Mouse (Mus musculus) embryonic fibroblast, embryonic 13.5 days (primary cell): ENCODE data around the gene Spata3. TPM values are rescaled to one million over a fixed set of nuclear protein-coding genes. Genes with fewer than 3 reads are reported as not detected.
"Not testable (repeated sequence)": the region's sequence is repeated elsewhere in the genome, so short reads cannot be mapped to it uniquely, and the experiment has no call there.

Experiments used
- H3K27ac ChIP-seq: 2 replicates; pipeline ENCODE4 v1.5.1; 2012; ENCODE audit warnings: low read length, control low read depth, inconsistent platforms; ENCODE audit not compliant: insufficient read depth
- H3K4me1 ChIP-seq: 2 replicates; pipeline ENCODE4 v1.6.1; 2011; ENCODE audit warnings: low read length; ENCODE audit not compliant: control insufficient read depth, insufficient read depth
- H3K4me3 ChIP-seq: 2 replicates; pipeline ENCODE4 v1.5.1; 2011; ENCODE audit warnings: mild to moderate bottlenecking, control low read depth, low read length; ENCODE audit not compliant: insufficient read depth
- CTCF ChIP-seq: IDR thresholded peaks from 2 replicates; pipeline ENCODE4 v1.5.1; 2011; ENCODE audit warnings: mild to moderate bottlenecking, control low read depth, low read length, moderate library complexity, borderline replicate concordance; ENCODE audit not compliant: insufficient read depth
- POLR2A ChIP-seq: IDR thresholded peaks from 2 replicates; pipeline ENCODE4 v1.6.1; 2011; ENCODE audit warnings: low read depth, mild to moderate bottlenecking, control low read depth, low read length, moderate library complexity
- polyA plus RNA-seq: library from polyadenylated mRNA; stranded (reverse); fragments of >200 nt; gene quantifications from 2 replicates; pipeline ENCODE4 v1.2.4, GENCODE M21; 2011; ENCODE audit warnings: low read depth; ENCODE audit not compliant: missing spikeins, insufficient read length

Gene Spata3
- not detected in 2 replicates for polyA plus RNA-seq

DNA sequence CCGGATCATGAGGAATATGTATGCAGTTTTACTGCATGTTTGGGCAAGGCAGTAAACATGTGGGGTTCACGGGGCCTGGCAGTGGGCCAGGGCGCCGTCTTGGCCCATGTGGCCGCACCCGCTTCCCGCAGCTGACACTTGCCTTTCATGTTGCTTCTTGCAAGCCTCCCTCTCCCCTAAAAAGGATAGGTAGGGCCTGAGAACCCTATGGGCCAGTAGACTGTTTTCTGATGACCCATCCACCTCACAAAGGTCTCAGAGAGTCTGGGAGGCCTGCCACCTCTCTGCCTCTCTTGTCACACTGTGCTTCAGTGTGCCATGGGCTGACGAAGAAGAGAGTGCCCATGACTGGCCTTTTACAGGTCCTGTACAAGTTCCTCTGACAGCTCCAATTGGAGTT is at the start of gene Spata3:
Gene Spata3, plus strand, starts transcription at position 301 of the 400 bp plus-strand sequence.
- no peaks in the 10 kb centered on the region for H3K4me1 ChIP-seq
- no peak within 1 kb of the TSS for H3K27ac ChIP-seq
- no peak for TF ChIP-seq POLR2A
- no peak for TF ChIP-seq CTCF
- no peak within 1 kb of the TSS for H3K4me3 ChIP-seq

GRCm38 (mm10) chr1:85969081-85969480 is 47.5 kb upstream of the Spata3 start:
- Histone ChIP-seq H3K4me1 (no peaks in the 10 kb centered on the region), H3K27ac (no peak overlapping the region), H3K4me3 (no peak overlapping the region)
- TF ChIP-seq CTCF (no peak), POLR2A (no peak)

DNA sequence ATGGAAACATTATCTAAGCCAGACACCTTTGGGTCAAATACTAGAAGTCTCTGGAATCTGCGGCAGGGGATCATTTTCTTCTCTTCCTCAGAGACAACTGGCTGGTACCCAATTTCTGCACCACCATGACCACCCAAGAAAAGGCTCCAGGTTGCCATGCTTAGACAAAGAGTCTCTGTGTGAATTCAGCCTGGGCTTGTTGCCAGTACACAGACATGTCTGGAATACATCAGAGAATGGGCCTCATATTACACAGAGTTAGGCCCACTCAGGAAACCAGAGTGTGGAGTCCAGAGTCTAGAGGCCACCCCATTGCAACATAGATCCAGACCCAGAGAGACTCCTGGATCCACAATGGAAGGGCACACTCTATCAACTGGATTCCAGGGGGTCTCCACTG is 47.1 kb upstream of the Spata3 start:
- Histone ChIP-seq H3K27ac (no peak overlapping the region), H3K4me3 (no peak overlapping the region), H3K4me1 (no peaks in the 10 kb centered on the region)
- no peak for TF ChIP-seq POLR2A
- no peak for TF ChIP-seq CTCF

- TF ChIP-seq POLR2A: no peak
- no peak for TF ChIP-seq CTCF
- H3K4me3 ChIP-seq: no peak overlapping the region
- no peaks in the 10 kb centered on the region for H3K4me1 ChIP-seq
- H3K27ac ChIP-seq: no peak overlapping the region
Measured at GRCm38 (mm10) chr1:85971070-85971469, 45.5 kb upstream of the Spata3 start.

- Histone ChIP-seq H3K4me1 (no peaks in the 10 kb centered on the region), H3K27ac (no peak overlapping the region), H3K4me3 (no peak overlapping the region)
- TF ChIP-seq POLR2A: no peak
- TF ChIP-seq CTCF: no peak
Measured at GRCm38 (mm10) chr1:85972341-85972740, 44.3 kb upstream of the Spata3 start.

- H3K27ac ChIP-seq: no peak overlapping the region
- no peak overlapping the region for H3K4me3 ChIP-seq
- H3K4me1 ChIP-seq: no peaks in the 10 kb centered on the region
- TF ChIP-seq CTCF: no peak
- TF ChIP-seq POLR2A: no peak
Measured at GRCm38 (mm10) chr1:85973468-85973877, 43.1 kb upstream of the Spata3 start.

DNA sequence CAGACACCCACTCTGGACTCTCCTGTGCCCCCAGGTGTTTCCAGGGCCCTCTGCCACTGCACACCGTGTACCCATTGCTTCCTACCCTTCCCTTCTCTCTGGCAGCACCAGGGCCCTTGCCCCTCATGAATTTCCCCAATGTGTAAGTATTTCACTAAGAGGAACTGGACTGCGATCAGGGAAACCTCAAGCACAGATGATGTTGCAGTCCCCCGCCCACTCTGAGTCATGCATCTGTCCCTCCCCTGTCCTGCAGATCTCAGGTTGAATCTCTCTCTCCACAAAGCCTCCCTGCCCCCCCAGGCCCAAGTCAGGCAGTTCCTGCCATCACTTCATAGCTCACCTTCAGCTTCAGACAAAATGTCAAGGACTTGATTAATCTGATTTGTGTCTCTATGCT is 38.9 kb upstream of the Spata3 start:
- Histone ChIP-seq H3K4me3 (no peak overlapping the region), H3K27ac (no peak overlapping the region), H3K4me1 (no peaks in the 10 kb centered on the region)
- TF ChIP-seq POLR2A: no peak
- no peak for TF ChIP-seq CTCF

DNA sequence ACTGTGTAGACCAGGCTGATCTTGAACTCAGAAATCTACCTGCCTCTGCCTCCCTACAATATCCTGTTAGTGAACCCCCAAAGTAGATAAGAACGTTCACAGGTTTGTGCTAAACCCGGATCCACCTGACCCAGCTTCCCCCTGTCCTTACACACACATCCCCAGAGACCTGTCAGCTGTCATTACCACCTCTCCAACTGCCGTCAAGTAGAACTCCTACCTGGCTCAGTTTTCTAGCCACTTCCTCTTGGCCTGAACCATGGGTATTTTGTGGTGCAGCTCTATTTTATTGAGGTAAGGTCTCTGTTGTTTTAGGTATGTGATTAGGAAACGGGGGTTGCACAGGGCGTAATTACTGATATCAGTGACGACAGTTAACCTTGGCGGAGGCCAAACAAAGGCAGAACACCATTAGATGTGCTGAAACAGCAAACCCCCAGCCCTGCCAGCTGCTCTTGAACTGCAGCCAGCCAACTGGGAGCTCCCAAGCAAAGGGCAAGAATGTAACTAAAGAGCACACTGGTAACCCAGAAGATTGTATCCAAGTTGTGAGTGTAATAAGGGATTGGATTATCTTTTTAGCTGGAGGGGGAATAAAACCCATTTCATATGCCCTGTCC is 34.8 kb upstream of the Spata3 start:
- H3K4me3 ChIP-seq: no peak overlapping the region
- H3K27ac ChIP-seq: no peak overlapping the region
- TF ChIP-seq CTCF: no peak
- no peak for TF ChIP-seq POLR2A
- H3K4me1 ChIP-seq: no peaks in the 10 kb centered on the region

DNA sequence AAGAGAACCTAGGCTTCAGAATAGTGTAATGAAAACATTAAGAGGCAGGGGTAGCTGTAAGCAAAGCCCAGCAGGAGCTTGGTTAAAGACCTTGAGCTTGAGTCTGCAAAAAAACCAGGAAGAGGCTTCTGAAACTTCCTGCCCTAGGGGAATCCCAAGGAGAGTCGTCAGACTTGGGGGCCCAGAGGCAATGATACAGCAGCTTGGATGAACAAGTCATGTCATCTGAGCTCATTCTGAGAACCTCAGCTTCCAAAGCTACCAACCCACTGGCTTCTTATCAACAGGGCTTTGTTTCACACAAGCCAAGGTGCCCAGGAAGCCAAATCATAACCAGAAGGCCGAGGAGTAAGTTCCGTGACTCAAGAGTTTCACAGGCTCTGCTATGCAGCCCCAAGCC is 30.8 kb upstream of the Spata3 start:
- H3K27ac ChIP-seq: no peak overlapping the region
- no peak overlapping the region for H3K4me3 ChIP-seq
- TF ChIP-seq POLR2A: no peak
- TF ChIP-seq CTCF: no peak
- no peaks in the 10 kb centered on the region for H3K4me1 ChIP-seq

DNA sequence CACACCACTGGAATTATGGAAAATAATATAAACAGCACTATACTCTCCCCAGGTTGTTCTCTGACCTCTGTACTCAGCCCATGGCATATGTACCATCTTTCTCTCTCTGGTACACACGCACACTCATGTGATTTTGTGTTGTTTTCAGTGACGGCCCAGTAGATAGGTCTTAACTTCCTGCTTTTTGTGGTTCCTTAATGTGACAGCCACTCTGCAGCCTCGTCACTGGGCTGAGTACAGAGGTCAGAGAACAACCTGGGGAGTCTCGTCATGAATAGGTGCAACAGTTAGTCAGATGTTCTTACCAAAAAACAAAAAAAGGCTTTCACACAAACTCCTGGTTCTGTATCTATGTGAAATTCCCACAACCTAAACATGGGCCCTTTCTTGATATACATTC is 28.3 kb upstream of the Spata3 start:
- no peak overlapping the region for H3K27ac ChIP-seq
- TF ChIP-seq POLR2A: no peak
- no peak for TF ChIP-seq CTCF
- H3K4me3 ChIP-seq: no peak overlapping the region
- no peaks in the 10 kb centered on the region for H3K4me1 ChIP-seq

GRCm38 (mm10) chr1:85988882-85989281 is 27.7 kb upstream of the Spata3 start:
- not testable (repeated sequence) for H3K4me1 ChIP-seq, H3K4me3 ChIP-seq, H3K27ac ChIP-seq
